Mouse (Mus musculus): Measurements from ENCODE around the gene Wdr43.

Wdr43 gene

GRCm38 (mm10) chr17:71705550-71706480 is 90.1 kb downstream of the Wdr43 start:
- no peak for DNase-seq (ENCODE audit: low spot score)

- no peak for DNase-seq (ENCODE audit: low spot score)
Measured at GRCm38 (mm10) chr17:71707715-71708114, 92.0 kb downstream of the Wdr43 start.

All from left cerebral cortex, adult 11 months (tissue).